Mouse (Mus musculus): ENCODE results near the gene Rab24.

GRCm38 (mm10) chr13:55362453-55363060, 40.8 kb upstream of the Rab24 start, which contains the start of gene Lman2:
- no peak for TF ChIP-seq CTCF (conservative IDR thresholded peaks at IDR 0.05 in 1 of 2, IDR thresholded peaks at IDR 0.05 in 1 of 2; ENCODE audit: low read depth in 2 of 2, low read length in 2 of 2)
- TF ChIP-seq MAX (IDR thresholded peaks at IDR 0.05; ENCODE audit: low read length): 0 out of 2 replicates have a peak, but pooled peaks have one; percentile 19
- TF ChIP-seq ZKSCAN1 (IDR thresholded peaks at IDR 0.05; ENCODE audit: borderline replicate concordance, low read depth, low read length): no peak
- TF ChIP-seq USF1 (IDR thresholded peaks at IDR 0.05; ENCODE audit: low read depth, low read length): no peak
- no peak for TF ChIP-seq EP300 (IDR thresholded peaks at IDR 0.05; ENCODE audit: low read length)
- TF ChIP-seq POLR2A (IDR thresholded peaks at IDR 0.05; ENCODE audit: low read depth, low read length): peak; percentile 81
- TF ChIP-seq MEF2A (IDR thresholded peaks at IDR 0.05; ENCODE audit: borderline replicate concordance, low read depth, low read length): no peak
- TF ChIP-seq KAT2A (IDR thresholded peaks at IDR 0.05; ENCODE audit: insufficient replicate concordance, low read length): peak; percentile 92; the same call in 1 of the 2 replicates
- no peak for TF ChIP-seq RAD21 (IDR thresholded peaks at IDR 0.05; ENCODE audit: low read depth, low read length)
- TF ChIP-seq TBP (conservative IDR thresholded peaks at IDR 0.05; ENCODE audit: low read depth, low read length): no peak
- TF ChIP-seq ELF1 (IDR thresholded peaks at IDR 0.05; ENCODE audit: low read depth, low read length): peak; percentile 98
- TF ChIP-seq MXI1 (IDR thresholded peaks at IDR 0.05; ENCODE audit: low read depth, low read length): peak; percentile 30; the same call in 1 of the 2 replicates
- TF ChIP-seq GABPA (IDR thresholded peaks at IDR 0.05; ENCODE audit: insufficient replicate concordance, low read depth, low read length): peak; percentile 28; the same call in 1 of the 2 replicates
- TF ChIP-seq ZC3H11A (IDR thresholded peaks at IDR 0.05; ENCODE audit: low read depth, low read length): no peak
